Mouse (Mus musculus): Measurements from ENCODE around the gene Plac9a. TPM values are rescaled to one million over a fixed set of nuclear protein-coding genes. Genes with fewer than 3 reads are reported as not detected.

The Plac9a gene
- polyA plus RNA-seq, 1 experiment from 2014 or later = not detected

DNA sequence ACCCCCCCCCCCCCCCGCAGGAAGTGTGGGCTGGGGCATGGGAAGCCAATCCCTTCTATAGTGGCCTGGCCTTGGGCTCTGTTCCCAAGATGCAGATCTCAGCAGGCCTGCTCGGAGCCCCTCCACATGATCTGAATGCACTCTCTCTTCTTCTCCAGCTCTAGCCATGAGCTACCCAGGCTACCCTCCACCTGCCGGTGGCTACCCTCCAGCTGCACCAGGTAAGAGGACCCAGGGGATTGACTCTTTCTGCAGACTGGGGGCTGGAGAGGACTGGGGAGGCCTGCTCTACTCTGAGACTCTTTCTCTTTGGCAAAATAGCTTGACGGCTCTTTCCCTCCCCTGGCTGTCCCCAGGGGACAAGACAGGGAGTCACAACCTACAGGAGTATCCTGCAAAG is 34.2 kb downstream of the Plac9a start:
- no peak for DNase-seq (ENCODE audit: low spot score)
- Histone ChIP-seq H3K27ac (ENCODE audit: low read depth, low read length) (no peak overlapping the region), H3K9ac (ENCODE audit: low read length) (no peak overlapping the region), H3K4me2 (ENCODE audit: low read depth, low read length, severe bottlenecking) (no peak overlapping the region), H3K36me3 (ENCODE audit: control insufficient read depth, insufficient read depth, low read length) (no peaks in the 10 kb centered on the region), H3K27me3 (ENCODE audit: control insufficient read depth, insufficient read depth, low read length) (no peaks in the 10 kb centered on the region), H3K4me1 (replicated peaks; ENCODE audit: control insufficient read depth, insufficient read depth, low read length) (no peaks in the 10 kb centered on the region), H3K9me3 (ENCODE audit: control insufficient read depth, low read length) (no peaks in the 10 kb centered on the region), H3K4me3 (ENCODE audit: low read depth, low read length) (no peak overlapping the region)
- 69% methylated on average over 3 of the region's 4 CpGs for WGBS
- ATAC-seq (replicated peaks; ENCODE audit: low FRiP score) = no peak

DNA sequence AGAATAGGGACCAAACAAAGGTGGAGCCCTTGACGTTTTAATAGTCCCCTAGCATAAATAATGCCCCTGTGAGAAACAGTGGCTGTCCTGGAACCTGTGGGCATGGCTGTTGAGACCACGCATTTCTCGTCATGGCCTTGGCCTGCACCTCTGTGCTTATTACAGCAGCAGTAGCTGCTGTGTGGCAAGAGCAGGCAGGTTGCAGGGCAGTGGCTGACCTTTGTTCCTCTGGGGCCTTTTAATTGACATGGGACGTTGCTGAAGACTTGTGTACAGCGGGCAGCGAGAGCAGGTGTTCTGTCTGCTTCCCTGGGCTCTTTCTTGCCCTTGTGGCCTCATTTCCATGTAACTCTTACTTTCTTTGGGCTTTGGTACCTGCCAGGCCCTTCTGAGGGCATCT is 35.1 kb downstream of the Plac9a start:
- Histone ChIP-seq H3K4me1 (replicated peaks; ENCODE audit: control insufficient read depth, insufficient read depth, low read length) (no peaks in the 10 kb centered on the region), H3K36me3 (ENCODE audit: control insufficient read depth, insufficient read depth, low read length) (no peaks in the 10 kb centered on the region), H3K9ac (ENCODE audit: low read length) (no peak overlapping the region), H3K4me3 (ENCODE audit: low read depth, low read length) (no peak overlapping the region), H3K4me2 (ENCODE audit: low read depth, low read length, severe bottlenecking) (no peak overlapping the region), H3K9me3 (ENCODE audit: control insufficient read depth, low read length) (no peaks in the 10 kb centered on the region), H3K27ac (ENCODE audit: low read depth, low read length) (no peak overlapping the region), H3K27me3 (ENCODE audit: control insufficient read depth, insufficient read depth, low read length) (no peaks in the 10 kb centered on the region)
- no peak for ATAC-seq (replicated peaks; ENCODE audit: low FRiP score)
- WGBS = 75% methylated on average over 6 of the region's 6 CpGs
- no peak for DNase-seq (ENCODE audit: low spot score)

DNA sequence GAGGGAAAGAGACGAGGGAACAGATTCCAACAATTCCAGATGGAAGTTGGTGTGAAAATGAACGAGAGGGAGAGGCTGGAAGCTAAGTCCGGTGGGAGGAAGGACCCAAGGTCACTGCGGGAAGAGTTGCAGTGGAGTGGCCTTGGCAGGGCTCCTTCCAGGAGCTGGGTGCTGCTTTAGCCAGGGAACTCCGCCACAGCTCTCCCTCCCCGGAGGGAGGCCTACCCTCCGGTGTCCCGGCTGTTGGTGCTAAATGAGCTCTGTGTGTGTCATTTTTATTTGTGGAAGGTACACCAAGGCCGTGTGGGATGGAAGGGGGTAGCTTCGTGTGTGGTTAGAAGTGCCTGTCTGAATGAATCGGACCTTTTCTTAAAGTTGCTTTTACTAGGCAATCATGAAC is 36.1 kb downstream of the Plac9a start:
- DNase-seq (ENCODE audit: low spot score) (no peak), ATAC-seq (replicated peaks; ENCODE audit: low FRiP score) (no peak)
- Histone ChIP-seq H3K4me1 (replicated peaks; ENCODE audit: control insufficient read depth, insufficient read depth, low read length) (no peaks in the 10 kb centered on the region), H3K4me2 (ENCODE audit: low read depth, low read length, severe bottlenecking) (no peak overlapping the region), H3K27ac (ENCODE audit: low read depth, low read length) (no peak overlapping the region), H3K4me3 (ENCODE audit: low read depth, low read length) (no peak overlapping the region), H3K27me3 (ENCODE audit: control insufficient read depth, insufficient read depth, low read length) (no peaks in the 10 kb centered on the region), H3K36me3 (ENCODE audit: control insufficient read depth, insufficient read depth, low read length) (no peaks in the 10 kb centered on the region), H3K9me3 (ENCODE audit: control insufficient read depth, low read length) (no peaks in the 10 kb centered on the region), H3K9ac (ENCODE audit: low read length) (no peak overlapping the region)
- 81% methylated on average over 11 of the region's 11 CpGs for WGBS

GRCm38 (mm10) chr14:25866384-25866783 is 36.5 kb downstream of the Plac9a start:
- DNase-seq (ENCODE audit: low spot score) (no peak), ATAC-seq (replicated peaks; ENCODE audit: low FRiP score) (no peak)
- Histone ChIP-seq H3K9ac (ENCODE audit: low read length) (no peak overlapping the region), H3K4me1 (replicated peaks; ENCODE audit: control insufficient read depth, insufficient read depth, low read length) (no peaks in the 10 kb centered on the region), H3K4me2 (ENCODE audit: low read depth, low read length, severe bottlenecking) (no peak overlapping the region), H3K27me3 (ENCODE audit: control insufficient read depth, insufficient read depth, low read length) (no peaks in the 10 kb centered on the region), H3K36me3 (ENCODE audit: control insufficient read depth, insufficient read depth, low read length) (no peaks in the 10 kb centered on the region), H3K27ac (ENCODE audit: low read depth, low read length) (no peak overlapping the region), H3K9me3 (ENCODE audit: control insufficient read depth, low read length) (no peaks in the 10 kb centered on the region), H3K4me3 (ENCODE audit: low read depth, low read length) (no peak overlapping the region)
- 87% methylated on average over 6 of the region's 6 CpGs for WGBS

- no peak overlapping the region for H3K4me3 ChIP-seq (ENCODE audit: low read depth, low read length)
- no peaks in the 10 kb centered on the region for H3K36me3 ChIP-seq (ENCODE audit: control insufficient read depth, insufficient read depth, low read length)
- no peak for DNase-seq (ENCODE audit: low spot score)
- no peaks in the 10 kb centered on the region for H3K4me1 ChIP-seq (replicated peaks; ENCODE audit: control insufficient read depth, insufficient read depth, low read length)
- no peak overlapping the region for H3K27ac ChIP-seq (ENCODE audit: low read depth, low read length)
- no peak overlapping the region for H3K4me2 ChIP-seq (ENCODE audit: low read depth, low read length, severe bottlenecking)
- ATAC-seq (replicated peaks; ENCODE audit: low FRiP score) = no peak
- 85% methylated on average over 5 of the region's 5 CpGs for WGBS
- H3K27me3 ChIP-seq (ENCODE audit: control insufficient read depth, insufficient read depth, low read length) = no peaks in the 10 kb centered on the region
- H3K9ac ChIP-seq (ENCODE audit: low read length) = no peak overlapping the region
- H3K9me3 ChIP-seq (ENCODE audit: control insufficient read depth, low read length) = no peaks in the 10 kb centered on the region
These were observed 37.6 kb downstream of the Plac9a start for GRCm38 (mm10) chr14:25865251-25865650.

DNA sequence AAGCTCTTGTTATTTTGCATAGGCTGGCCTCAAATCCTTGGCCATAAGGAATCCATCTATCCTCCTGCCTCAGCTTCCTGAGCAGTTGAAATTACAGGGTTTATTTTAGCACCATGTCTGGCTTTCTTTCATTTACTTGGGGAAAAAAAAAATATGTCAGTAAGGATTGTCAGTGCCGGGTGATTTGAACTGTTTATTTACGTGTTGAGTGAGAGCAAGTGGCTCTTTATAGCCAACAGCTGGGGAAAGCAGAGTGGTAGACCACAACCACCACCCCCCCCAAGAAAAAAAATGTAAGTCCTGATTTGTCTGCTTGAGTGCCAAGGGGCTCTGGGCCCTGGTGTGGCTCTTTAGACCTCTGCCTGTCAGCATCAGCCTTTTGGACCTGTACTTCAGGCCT is 39.2 kb downstream of the Plac9a start:
- Histone ChIP-seq H3K4me2 (ENCODE audit: low read depth, low read length, severe bottlenecking) (no peak overlapping the region), H3K9ac (ENCODE audit: low read length) (no peak overlapping the region), H3K27ac (ENCODE audit: low read depth, low read length) (no peak overlapping the region), H3K36me3 (ENCODE audit: control insufficient read depth, insufficient read depth, low read length) (no peaks in the 10 kb centered on the region), H3K27me3 (ENCODE audit: control insufficient read depth, insufficient read depth, low read length) (no peaks in the 10 kb centered on the region), H3K9me3 (ENCODE audit: control insufficient read depth, low read length) (no peaks in the 10 kb centered on the region), H3K4me3 (ENCODE audit: low read depth, low read length) (no peak overlapping the region), H3K4me1 (replicated peaks; ENCODE audit: control insufficient read depth, insufficient read depth, low read length) (no peaks in the 10 kb centered on the region)
- ATAC-seq (replicated peaks; ENCODE audit: low FRiP score) (no peak), DNase-seq (ENCODE audit: low spot score) (no peak)
- 94% methylated on average over 2 of the region's 2 CpGs for WGBS

- ATAC-seq (replicated peaks; ENCODE audit: low FRiP score) (no peak), DNase-seq (ENCODE audit: low spot score) (no peak)
- 92% methylated on average over 13 of the region's 13 CpGs for WGBS
- Histone ChIP-seq H3K36me3 (ENCODE audit: control insufficient read depth, insufficient read depth, low read length) (no peaks in the 10 kb centered on the region), H3K27ac (ENCODE audit: low read depth, low read length) (no peak overlapping the region), H3K4me1 (replicated peaks; ENCODE audit: control insufficient read depth, insufficient read depth, low read length) (no peaks in the 10 kb centered on the region), H3K9me3 (ENCODE audit: control insufficient read depth, low read length) (no peaks in the 10 kb centered on the region), H3K4me2 (ENCODE audit: low read depth, low read length, severe bottlenecking) (no peak overlapping the region), H3K27me3 (ENCODE audit: control insufficient read depth, insufficient read depth, low read length) (no peaks in the 10 kb centered on the region), H3K4me3 (ENCODE audit: low read depth, low read length) (no peak overlapping the region), H3K9ac (ENCODE audit: low read length) (no peak overlapping the region)
These were observed 40.9 kb downstream of the Plac9a start for GRCm38 (mm10) chr14:25861771-25862530.

DNA sequence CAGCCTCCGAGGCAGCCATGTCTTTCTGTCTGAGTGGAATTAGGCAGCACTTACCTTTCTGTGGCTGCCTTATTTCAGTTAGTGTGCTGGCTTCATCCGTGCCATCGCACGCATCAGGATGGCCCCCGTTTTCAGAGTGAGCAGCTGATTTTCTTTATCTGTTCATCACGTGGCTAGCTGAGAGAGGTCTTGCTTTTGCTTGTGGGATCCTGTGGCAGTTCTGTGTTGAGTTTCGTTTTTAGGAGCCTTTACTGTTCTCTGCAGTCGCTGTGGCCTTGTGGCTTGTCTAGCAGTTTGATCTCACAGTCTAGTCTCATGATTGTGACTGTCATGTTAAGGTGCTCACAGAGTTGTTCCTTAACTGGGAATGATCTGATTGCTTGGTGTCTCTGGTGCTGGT is 45.0 kb downstream of the Plac9a start:
- Histone ChIP-seq H3K27me3 (ENCODE audit: control insufficient read depth, insufficient read depth, low read length) (no peaks in the 10 kb centered on the region), H3K9me3 (ENCODE audit: control insufficient read depth, low read length) (no peaks in the 10 kb centered on the region), H3K9ac (ENCODE audit: low read length) (no peak overlapping the region), H3K4me2 (ENCODE audit: low read depth, low read length, severe bottlenecking) (no peak overlapping the region), H3K27ac (ENCODE audit: low read depth, low read length) (no peak overlapping the region), H3K36me3 (ENCODE audit: control insufficient read depth, insufficient read depth, low read length) (no peaks in the 10 kb centered on the region), H3K4me3 (ENCODE audit: low read depth, low read length) (no peak overlapping the region), H3K4me1 (replicated peaks; ENCODE audit: control insufficient read depth, insufficient read depth, low read length) (no peaks in the 10 kb centered on the region)
- 86% methylated on average over 8 of the region's 8 CpGs for WGBS
- DNase-seq (ENCODE audit: low spot score) (no peak), ATAC-seq (replicated peaks; ENCODE audit: low FRiP score) (no peak)

GRCm38 (mm10) chr14:25857168-25857621 is 45.7 kb downstream of the Plac9a start:
- Histone ChIP-seq H3K27me3 (ENCODE audit: control insufficient read depth, insufficient read depth, low read length) (no peaks in the 10 kb centered on the region), H3K4me1 (replicated peaks; ENCODE audit: control insufficient read depth, insufficient read depth, low read length) (no peaks in the 10 kb centered on the region), H3K9ac (ENCODE audit: low read length) (no peak overlapping the region), H3K9me3 (ENCODE audit: control insufficient read depth, low read length) (no peaks in the 10 kb centered on the region), H3K4me2 (ENCODE audit: low read depth, low read length, severe bottlenecking) (no peak overlapping the region), H3K27ac (ENCODE audit: low read depth, low read length) (no peak overlapping the region), H3K36me3 (ENCODE audit: control insufficient read depth, insufficient read depth, low read length) (no peaks in the 10 kb centered on the region), H3K4me3 (ENCODE audit: low read depth, low read length) (no peak overlapping the region)
- WGBS = 88% methylated on average over 3 of the region's 3 CpGs
- ATAC-seq (replicated peaks; ENCODE audit: low FRiP score) (no peak), DNase-seq (ENCODE audit: low spot score) (no peak)
